Mouse (Mus musculus): ENCODE measurements around the gene Slc35f3.

The Slc35f3 gene

DNA sequence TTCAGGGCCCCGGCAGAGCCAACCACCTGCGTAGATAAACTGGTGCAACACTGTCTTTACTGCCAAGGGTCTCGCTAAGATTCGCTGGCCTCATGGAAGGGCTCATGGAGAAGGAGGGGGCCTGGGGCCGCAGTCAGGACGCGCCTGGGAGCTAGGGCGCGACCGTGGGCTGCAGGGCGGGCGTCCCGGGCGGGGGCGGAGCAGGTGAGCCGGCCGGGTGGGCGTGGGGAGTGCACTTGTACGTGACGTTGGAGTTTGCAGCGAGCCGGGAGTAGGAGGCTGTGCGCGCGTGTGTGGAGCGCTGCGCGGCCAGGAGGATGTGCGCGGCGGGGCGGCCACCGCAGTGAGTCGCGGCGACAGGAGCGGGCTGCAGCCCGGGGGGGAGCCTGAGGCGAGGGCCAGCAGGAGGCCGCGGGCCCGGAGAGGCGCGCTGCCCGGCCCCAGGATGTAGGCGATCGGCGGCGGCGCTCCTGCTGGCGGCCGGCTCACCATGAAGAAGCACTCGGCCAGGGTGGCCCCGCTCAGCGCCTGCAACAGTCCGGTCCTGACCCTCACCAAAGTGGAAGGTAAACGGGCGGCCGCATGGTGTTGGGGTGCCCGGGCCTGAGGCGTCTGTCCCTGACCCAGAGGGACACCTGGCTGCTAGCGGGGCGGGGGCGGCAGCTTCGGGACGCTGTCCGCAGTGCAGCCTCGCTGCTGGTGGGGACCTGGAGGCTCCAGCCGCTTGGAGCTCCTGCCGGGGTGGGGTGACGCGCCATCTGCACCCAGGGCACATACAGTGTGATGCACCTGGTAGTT is at the start of gene Slc35f3:
Gene Slc35f3, plus strand, starts transcription at position 263 of the 798 bp plus-strand sequence.
- peak; percentile 77 for DNase-seq

DNA sequence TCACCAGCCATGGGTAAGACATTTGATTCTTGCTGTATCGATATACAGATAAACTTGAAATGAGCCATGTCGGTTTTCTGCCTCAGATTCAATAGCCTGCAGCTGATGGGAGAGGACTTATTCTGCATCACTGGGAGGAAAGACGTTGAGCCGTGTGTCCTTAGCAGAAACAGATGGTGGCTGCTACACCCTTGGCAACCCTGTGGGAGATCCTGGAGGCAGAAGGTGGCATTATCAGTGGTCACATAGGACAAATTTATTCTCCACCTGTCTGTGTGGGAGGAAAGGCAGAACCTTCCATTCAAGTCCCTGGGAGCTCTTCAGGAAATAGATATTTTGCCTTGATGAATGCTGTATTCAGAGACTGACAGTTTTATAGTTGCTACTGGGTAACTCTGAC is 47.9 kb upstream of the Slc35f3 start:
- no peak for DNase-seq

DNA sequence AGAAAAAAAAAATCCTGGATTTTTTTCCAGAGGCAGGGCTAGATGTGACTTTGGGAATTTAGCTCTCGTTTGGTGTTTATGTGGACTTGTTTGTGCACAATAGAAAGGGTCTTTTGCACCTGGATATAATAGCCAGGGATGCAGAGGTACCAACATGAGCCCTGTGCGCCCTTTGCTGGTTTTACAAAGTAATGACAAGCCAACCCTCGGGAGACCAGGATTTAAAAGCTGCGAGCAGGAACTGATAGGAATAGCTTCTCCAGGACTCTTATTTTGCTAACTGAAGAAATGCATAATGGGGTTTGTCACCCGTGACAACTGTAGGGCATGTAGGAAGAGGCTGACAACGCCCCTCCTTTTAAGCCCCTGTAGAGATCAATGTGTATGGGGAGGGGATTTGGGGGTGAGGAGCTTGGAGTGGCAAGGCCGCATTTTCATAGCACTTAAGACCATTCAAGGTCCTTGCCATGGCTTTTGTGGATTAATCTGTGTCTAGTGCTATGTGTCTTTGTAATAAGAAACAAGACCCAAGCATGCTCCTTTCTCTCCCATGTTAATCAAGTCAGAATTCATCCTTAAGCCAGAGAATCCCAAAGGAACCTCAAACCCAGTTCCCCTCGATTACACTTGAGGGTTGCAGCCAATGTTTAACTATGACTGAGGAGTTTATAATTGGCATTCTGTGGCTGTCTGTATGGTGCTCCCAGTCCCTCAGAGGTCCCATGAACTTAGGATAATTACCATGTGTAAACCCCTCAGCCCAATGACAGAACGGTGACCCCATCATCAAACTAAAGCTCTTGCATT is 41.6 kb upstream of the Slc35f3 start:
- no peak for DNase-seq

DNA sequence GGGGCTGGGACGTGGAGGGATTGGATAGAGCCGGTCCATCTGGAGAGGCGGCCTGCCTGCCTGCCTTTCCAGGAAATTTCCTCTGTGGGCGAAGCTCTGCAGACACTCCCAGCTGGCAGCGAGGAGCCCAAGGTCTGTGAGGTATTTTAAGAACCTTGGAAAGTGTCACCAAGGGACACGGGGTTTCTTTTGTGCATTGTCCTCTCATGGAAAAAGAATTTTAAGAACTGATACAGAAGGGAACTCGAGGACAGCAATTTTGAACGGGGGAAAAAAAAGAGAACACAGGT is 41.0 kb upstream of the Slc35f3 start:
- no peak for DNase-seq

DNA sequence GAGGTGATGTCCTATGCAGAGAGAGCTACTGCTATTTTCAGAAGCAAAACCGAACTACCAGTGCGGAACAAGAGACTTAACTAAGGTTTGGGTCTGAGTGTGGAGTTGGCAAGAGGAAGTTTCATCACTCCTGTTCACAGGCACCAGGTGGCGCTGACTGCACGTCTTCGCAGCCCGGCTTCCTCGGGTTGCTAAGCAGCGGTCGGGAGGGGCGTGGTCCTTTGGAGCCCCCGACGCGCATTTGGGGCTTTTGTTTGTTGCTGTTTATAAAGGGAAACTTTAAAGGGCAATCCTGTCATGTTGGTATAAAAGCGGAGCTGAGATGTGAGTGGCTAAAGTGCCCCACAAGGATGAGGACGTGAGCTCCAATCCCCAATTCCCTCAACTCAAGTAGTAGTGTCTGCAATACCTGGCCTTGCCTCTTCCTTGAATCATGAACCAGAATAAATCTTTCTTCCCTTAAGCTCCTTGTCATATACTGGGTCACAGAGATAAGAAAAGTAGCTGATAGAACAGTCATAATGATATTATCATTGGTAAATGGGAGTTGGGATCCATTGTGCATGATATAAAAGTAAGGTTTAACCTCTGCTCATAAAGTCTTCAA is 40.1 kb upstream of the Slc35f3 start:
- peak; percentile 82 for DNase-seq

DNA sequence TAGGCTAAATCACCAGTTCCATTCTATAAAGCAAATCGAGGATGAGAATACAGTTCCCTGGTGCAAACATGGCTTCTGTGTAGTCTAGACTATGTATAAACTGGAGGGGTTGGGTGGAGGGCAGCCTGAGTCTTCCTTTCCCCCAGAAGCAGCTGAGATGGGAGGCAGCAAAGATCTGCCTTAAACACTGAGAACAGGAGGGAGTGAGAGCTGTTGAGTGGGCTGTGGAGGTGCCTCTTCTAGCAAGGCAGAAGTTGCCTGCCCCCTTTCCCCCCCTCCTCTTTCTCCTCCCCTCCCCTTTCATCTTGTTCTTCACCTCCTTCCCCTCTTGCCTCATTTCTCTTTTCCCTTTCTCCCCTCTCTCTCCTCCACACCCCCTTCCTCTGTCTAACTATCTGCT is 33.2 kb upstream of the Slc35f3 start:
- DNase-seq, result no peak

DNA sequence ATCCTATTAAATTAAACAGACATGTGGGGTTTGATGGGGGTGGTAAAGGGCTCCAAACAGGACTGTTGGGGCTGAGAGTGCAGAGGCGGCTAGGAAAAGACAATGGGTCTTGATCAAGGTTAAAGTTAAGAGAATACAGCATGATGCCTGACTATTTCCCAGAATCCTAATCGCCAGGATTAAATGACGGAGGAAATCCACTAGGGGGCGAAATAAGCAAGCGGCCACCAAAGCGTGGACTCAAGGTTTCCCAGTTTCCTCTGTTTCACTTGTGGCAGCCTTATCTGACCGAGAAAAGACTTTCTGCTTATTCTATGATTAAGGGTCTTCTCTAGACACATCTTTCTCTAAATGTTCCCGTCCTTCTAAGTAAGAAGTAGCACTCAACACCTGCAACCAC is 31.2 kb upstream of the Slc35f3 start:
- peak; percentile 24 for DNase-seq

DNA sequence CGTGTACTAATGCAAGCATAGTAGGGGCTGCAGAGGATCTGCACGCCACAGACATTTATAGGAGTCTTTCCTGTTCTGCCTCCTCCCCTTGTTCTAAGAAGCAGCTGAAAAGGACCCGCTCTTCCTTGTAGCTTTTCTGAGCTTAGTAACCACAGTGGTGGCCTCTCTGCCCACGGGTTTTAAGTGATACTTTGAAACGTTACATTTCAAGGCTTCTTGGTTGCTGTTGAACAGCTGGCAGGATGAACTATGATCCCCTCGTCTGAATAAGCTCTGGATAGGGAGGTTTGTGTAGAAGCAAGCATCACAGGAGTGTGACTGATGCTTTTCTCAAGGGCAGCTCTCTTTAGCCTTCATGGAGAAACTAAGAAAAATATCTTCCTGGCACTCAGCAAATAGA is 28.6 kb upstream of the Slc35f3 start:
- DNase-seq, result no peak

DNA sequence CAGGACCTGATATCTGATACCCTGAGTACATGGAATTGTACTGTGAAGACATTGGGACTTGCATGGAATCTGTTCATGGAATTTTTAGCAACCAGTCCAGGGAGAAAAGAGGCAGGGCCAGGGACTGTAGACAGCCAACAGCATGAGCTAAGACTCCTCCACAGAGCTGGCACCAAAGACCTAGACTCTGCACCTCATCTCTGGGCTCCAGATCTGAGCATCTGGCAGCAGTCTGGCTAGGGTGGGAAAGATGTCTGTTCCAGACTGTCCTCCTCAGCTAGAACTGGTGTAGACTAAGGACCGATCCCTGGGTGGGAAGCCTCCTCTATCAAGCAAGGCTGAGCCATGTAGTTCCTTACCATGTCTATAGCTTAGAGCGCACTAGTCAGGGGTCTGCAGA is 25.9 kb upstream of the Slc35f3 start:
- DNase-seq, result no peak

DNA sequence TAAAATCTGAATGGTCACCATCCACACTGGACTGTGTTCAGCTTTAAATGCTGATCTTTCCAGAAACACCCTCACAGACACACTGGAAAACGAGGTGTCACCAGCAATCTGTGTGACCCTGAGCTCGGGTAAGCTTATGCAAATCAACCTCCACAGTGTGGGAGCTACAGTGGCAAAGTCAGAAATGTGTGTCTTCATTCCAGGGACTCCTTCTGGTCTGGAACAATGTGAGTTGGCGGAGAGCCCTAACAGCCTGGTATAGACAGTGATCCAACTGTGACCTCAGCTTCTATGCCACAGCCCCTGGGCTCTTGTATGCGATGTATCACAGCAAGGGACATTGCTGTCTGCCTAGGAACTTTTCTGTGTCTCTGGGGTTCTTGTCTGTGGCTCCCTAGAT is 25.3 kb upstream of the Slc35f3 start:
- DNase-seq, result no peak

DNA sequence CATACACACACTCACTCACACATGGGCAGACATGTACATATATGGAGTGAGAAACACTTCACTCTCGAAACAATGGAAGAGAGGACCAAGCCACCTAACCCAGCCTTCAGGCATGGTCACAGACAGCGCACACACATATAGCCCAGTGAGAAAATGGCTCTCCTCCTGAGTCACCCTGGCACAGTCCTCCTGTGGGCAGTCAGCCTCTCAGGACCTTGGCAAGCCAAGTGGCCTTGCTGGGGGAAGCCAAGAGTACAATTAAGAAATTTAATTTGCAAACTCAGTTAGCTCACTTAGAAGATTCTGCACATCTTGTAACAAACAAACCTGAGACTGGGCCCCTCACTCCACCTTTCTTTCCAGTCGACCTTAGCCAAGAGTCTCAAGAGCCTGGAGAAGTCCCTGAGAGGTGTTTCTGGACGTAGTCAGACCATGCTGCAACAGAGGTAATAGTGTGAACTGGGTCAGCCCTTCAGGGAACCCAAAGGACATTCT is 23.4 kb upstream of the Slc35f3 start:
- no peak for DNase-seq

DNA sequence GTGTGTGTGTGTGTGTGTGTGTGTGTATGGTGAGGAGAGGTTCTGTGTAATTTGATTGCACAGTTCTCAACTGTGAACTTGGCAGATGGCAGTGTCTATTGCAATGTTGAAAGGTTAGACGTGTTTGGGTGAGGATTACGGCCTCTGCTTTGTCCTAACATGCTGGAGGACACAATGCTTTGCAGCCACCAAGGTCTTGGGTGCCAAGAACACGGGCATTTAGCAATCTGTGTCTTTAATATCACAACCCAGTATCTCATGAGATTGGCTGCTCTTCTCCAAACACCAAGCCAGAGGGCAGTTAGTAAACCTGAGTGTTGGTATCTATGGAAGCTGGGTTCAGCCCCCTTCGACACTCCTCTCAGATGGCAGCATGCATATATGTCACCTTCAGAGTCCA is 22.5 kb upstream of the Slc35f3 start:
- DNase-seq, result no peak

DNA sequence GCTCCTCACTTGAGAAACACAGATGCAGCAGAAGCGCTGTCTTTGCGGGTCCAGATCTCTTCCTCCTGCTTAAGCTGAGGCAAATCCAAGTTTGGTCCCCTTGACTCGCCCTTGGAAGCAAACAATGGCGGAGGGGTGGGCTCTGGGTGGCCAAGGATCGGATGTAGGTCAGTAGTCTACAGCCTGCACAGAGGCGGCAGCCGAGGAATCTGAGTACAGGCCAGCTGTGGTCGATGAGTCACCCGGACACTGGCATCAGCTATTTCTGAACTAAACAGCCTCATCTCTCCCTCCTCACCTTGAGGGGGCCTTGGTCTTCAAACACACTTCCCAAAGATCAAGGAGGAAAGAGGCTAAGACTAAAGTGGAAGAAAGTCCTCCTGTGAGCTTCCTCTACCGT is 6.4 kb upstream of the Slc35f3 start:
- DNase-seq, result no peak

DNA sequence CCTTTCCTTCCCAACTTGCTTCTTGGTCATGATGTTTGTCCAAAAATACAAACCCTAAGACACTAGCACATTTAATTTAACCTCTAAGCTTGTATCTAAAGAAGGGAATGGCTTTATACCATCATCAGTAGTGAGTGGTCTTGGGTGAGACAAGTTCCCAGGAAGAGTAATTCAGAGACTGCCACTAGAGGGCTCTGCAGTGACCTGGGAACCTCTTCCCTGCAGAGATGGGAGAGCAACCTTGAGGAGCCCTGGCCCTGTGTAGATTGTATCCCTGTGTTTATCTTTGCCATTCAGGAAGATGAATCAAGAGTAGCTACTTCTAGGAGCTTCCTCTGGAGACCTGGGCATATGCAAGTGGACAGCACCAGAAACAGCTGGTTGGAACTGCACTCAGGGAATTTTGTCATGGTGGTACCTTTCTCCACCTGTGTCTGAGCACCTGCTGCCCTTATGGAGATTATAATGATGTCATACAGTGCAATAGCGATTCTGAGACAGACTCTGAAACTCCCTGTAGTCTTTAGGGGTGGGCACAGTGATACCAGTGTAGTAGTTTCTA is 993 bp upstream of the Slc35f3 start:
- peak; percentile 66 for DNase-seq

DNA sequence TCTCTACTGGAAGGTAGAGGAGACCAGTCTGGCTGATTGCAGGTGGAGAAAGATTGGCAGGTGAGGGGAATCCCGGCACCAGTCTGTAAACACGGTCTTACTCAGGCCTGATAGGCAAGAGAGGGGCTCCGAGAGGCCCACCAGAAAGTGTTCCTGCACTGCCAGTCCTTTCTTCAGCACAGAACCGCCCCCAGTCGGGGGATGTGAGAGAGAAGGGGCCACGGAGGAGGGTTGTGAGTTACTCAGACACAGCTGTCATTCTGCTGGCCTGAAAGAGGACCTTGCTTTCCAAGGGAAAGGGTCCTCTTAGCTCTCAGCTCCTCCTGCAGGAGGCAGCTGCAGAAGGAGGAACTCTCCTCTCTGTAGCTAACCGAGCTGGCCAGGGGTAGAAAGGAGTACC is 975 bp downstream of the Slc35f3 start:
- DNase-seq, result no peak

DNA sequence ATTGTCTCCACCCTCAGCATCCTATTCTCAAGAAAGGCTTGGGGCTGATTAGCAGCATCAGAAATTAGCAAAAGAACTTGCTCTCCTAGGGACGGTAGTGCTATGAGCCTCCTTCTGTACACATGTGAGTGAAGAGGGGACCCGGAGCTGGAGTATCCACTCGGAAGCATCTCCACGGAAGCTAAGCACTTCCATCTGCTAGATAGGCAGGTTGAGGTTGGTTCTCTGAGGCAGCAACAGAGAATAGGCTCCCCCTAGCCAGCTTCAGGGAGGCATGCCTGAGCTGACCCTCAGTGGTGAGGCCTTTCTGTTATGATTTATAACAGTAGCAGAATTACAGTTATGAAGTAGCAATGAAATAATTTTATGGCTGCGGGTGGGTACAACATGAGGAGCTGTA is 2.0 kb downstream of the Slc35f3 start:
- DNase-seq, result no peak

DNA sequence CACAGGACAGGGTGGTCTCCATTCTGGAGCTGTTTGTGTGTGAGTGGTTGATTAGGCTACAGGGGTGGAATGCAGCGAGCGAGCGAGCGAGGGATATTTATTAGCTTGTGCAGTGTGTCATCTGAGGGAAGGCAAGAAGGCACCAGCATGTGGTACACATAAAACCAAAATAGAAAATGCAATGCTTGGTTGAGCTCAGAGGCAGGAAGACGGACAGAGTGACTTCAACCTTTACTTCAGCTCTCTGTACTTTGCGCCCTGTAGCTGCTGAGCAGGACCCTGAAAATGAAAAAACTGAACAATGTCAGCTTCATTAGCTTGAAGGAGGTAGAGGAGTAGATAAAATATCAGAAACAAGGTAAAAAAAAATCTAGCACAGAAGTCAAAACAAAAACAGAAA is 3.2 kb downstream of the Slc35f3 start:
- peak; percentile 49 for DNase-seq

DNA sequence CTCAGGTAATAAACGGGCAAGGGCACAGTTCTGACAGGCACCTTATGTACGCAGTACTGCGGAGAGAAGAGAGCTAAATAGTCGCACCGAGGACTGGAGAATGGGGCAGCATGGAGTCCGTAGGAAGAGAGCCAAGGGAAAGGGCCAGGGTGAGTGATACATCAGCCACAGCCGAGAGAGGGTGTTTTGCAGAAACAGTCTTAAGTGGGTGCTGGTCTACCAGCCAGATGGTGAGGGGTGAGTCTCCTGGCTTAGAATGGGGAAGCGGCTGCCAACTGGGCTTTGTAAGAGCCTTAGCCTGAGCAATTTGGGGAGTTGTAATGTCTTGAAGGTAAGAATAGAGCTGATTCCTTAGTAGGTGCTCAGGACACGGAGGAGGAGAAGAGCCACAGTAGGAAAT is 8.8 kb downstream of the Slc35f3 start:
- no peak for DNase-seq

DNA sequence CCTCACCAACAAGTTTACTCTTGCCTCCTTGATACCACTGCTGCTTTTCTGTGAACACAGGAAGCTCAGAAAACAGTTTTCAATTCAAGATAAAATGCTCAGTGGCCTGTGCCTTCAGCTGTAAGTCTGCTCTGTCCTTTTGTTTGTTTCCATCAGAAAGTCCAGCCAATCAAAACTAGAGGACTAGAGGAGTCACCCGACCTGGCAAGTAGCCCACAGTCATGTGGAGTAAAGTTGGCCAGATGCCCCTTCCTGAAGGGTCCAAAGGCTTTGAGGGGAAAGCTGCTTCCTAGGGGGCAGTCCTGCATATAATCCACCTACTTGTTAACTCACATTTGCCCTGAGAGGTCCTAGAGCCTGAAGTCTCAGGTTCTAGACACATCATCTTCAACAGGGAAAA is 10.7 kb downstream of the Slc35f3 start:
- DNase-seq, result peak; percentile 93

DNA sequence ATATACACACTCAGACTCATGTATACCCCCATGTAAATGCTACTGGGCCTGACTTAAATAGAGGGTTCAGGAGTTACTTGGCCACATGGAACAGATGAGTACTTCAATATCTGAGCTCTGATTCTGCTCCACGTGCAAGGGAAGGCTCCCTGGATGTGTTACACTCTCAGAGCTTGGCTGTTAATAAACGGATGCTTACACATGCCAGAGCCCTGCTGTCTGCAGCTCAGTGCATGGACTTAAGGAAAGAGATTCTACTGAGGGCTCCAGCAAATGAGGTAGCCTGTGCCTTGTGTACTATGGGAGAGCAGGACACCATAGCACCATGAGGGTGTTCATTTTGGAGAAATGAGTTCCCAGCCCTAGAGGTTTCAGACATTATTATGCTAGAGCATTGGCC is 26.6 kb downstream of the Slc35f3 start:
- no peak for DNase-seq

DNA sequence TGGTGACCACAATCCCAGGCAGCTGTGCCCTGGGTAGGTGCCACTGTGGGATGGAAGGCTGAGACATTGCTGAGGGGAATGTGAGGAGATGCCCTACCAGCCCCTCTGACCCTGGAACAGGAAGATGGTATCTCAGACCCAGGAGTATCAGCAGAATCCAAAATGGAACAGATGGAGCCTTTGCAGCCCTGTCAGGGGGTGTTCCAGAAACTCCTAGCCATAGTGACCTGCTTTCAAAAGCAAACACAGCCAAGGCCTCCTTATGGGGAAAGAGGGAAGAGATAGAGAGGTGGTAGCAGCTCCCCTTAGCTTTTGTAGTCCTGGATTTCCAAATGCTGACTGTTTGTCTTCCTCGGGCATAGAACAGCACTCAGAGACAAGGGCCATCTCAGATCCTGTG is 27.8 kb downstream of the Slc35f3 start:
- DNase-seq, result no peak

DNA sequence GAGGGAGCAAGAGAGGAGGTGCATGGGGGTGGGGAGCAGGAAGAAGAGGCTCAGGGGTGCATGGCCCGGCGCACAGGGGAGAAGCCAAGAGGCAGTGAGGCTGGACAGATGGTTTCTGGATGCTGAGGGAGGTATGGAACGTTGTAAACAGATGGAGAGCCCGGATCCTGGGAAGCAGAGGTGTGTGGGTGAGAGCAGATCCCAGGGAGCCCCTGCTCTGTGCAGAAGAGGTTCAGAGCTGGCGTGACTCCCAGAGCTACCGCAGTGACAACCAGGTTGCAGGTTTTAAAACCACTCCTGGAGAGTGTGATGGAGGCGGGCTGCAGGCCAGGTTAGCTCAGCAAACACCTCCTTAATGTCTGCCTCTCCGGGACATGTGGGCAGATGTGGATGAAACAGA is 28.4 kb downstream of the Slc35f3 start:
- no peak for DNase-seq

DNA sequence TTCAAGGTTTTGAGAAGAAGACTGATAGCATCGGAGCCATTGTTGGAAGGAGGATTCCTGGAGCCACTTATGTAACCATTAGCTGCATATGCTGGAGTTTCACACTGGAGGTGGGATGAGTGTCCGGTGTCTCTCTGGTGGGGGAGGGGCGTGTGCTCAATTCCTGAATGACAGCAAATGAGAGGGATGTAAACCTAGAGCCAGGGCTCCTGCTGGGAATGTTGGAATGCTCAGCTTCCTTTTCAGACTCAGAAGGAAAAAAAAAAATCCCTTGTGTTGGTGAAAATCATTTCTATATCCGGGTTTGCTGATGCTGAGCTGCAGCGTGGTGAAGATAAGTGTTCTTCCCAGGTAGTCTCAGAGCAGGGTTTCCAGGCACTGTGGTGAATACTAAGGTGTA is 29.4 kb downstream of the Slc35f3 start:
- no peak for DNase-seq

DNA sequence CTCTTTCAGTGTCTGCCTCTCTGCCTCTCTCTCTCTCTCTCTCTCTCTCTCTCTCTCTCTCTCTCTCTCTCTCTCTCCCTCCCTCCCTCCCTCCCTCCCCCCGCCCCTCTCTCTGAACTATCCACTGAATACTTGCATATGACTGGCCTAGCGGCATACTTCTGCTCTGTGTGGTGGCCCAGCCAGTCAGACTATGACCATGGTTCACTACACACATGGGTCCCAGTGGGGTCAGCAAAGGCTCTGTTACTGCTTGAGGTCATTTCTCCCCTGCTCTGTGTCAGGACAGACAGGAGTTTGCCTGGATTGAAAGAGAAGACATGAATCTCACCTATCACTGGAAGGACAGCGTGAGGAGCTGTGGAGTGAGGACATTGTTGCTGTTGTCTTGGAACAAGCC is 40.5 kb downstream of the Slc35f3 start:
- peak; percentile 12 for DNase-seq
